Mouse (Mus musculus) MEL (cell line): ENCODE measurements around the gene Igsf21. TPM values are rescaled to one million over a fixed set of nuclear protein-coding genes. Genes with fewer than 3 reads are reported as not detected.

Experiments used
- DNase-seq: peaks from one replicate; pipeline ENCODE4 v3.0.0; 2011; ENCODE audit warnings: low read depth, low spot score
- H3K27ac ChIP-seq: 2 replicates; pipeline ENCODE4 v1.5.1; 2012; ENCODE audit warnings: low read depth, mild to moderate bottlenecking, control low read depth, low read length, moderate library complexity; ENCODE audit not compliant: control insufficient read depth
- H3K27me3 ChIP-seq, 2 experiments: fragments of 150-350 bp in 1 of 2; sonication (generic) in 1 of 2; 2 replicates each; pipeline ENCODE4 v1.6.1; 2012; ENCODE audit warnings: low read length in 2 of 2, mild to moderate bottlenecking in 2 of 2, improper control_type of control experiment in 1 of 2, moderate library complexity in 1 of 2; ENCODE audit not compliant: insufficient read depth in 2 of 2, control insufficient read depth in 1 of 2
- H3K36me3 ChIP-seq, 2 experiments: 2 replicates each; pipeline ENCODE4 v1.6.1; 2012 to 2014; ENCODE audit warnings: low read length in 2 of 2, improper control_type of control experiment in 1 of 2, inconsistent platforms in 1 of 2, mild to moderate bottlenecking in 1 of 2; ENCODE audit not compliant: insufficient read depth in 2 of 2, control insufficient read depth in 1 of 2
- H3K4me1 ChIP-seq, 2 experiments: fragments of 150-350 bp in 1 of 2; sonication (generic) in 1 of 2; 2 replicates each; pipeline ENCODE4 v1.6.1; 2012; ENCODE audit warnings: low read length in 2 of 2, improper control_type of control experiment in 1 of 2, mild to moderate bottlenecking in 1 of 2; ENCODE audit not compliant: insufficient read depth in 2 of 2, control insufficient read depth in 1 of 2
- H3K4me3 ChIP-seq, 2 experiments: fragments of 150-350 bp in 1 of 2; sonication (generic) in 1 of 2; 2 replicates each; pipeline ENCODE4 v1.5.1; 2012; ENCODE audit warnings: low read depth in 2 of 2, low read length in 2 of 2, mild to moderate bottlenecking in 2 of 2, moderate library complexity in 2 of 2, control low read depth in 1 of 2, improper control_type of control experiment in 1 of 2; ENCODE audit not compliant: control insufficient read depth in 1 of 2, insufficient read depth in 1 of 2
- H3K79me2 ChIP-seq: 2 replicates; pipeline ENCODE4 v1.6.1; 2012; ENCODE audit warnings: mild to moderate bottlenecking, low read length, moderate library complexity; ENCODE audit not compliant: control insufficient read depth, poor library complexity, insufficient read depth
- H3K9ac ChIP-seq: 2 replicates; pipeline ENCODE4 v1.6.1; 2012; ENCODE audit warnings: low read depth, mild to moderate bottlenecking, control low read depth, low read length, moderate library complexity; ENCODE audit not compliant: control insufficient read depth, poor library complexity, severe bottlenecking
- H3K9me3 ChIP-seq: fragments of 150-350 bp; sonication (generic); replicated peaks from 2 replicates; pipeline ENCODE4 v1.6.1; 2012; ENCODE audit warnings: mild to moderate bottlenecking, low read length, improper control_type of control experiment, moderate library complexity; ENCODE audit not compliant: insufficient read depth
- CHD1 ChIP-seq: IDR thresholded peaks from 2 replicates; pipeline ENCODE4 v1.6.1; 2012; ENCODE audit warnings: low read depth, mild to moderate bottlenecking, inconsistent platforms, low read length, improper control_type of control experiment
- GATA1 ChIP-seq: IDR thresholded peaks from 2 replicates; pipeline ENCODE4 v1.6.1; 2011; ENCODE audit warnings: low read depth, low read length, improper control_type of control experiment
- MAFK ChIP-seq: IDR thresholded peaks from 2 replicates; pipeline ENCODE4 v1.6.1; 2011; ENCODE audit warnings: low read depth, mild to moderate bottlenecking, low read length, improper control_type of control experiment, borderline replicate concordance
- MXI1 ChIP-seq: IDR thresholded peaks from 2 replicates; pipeline ENCODE4 v1.6.1; 2011; ENCODE audit warnings: mild to moderate bottlenecking, low read depth, low read length, improper control_type of control experiment
- NRF1 ChIP-seq: IDR thresholded peaks from 2 replicates; pipeline ENCODE4 v1.6.1; 2014; ENCODE audit warnings: low read depth, mild to moderate bottlenecking, inconsistent platforms, low read length, improper control_type of control experiment, moderate library complexity; ENCODE audit not compliant: poor library complexity, insufficient read depth, severe bottlenecking
- POLR2AphosphoS2 ChIP-seq: IDR thresholded peaks from 2 replicates; pipeline ENCODE4 v1.6.1; 2011; ENCODE audit warnings: low read length, improper control_type of control experiment
- TAL1 ChIP-seq: IDR thresholded peaks from 2 replicates; pipeline ENCODE4 v1.6.1; 2012; ENCODE audit warnings: mild to moderate bottlenecking, inconsistent platforms, low read length, moderate library complexity, mixed read lengths
- TCF12 ChIP-seq: IDR thresholded peaks from 2 replicates; pipeline ENCODE4 v1.6.1; 2014; ENCODE audit warnings: low read depth, mild to moderate bottlenecking, inconsistent platforms, low read length, improper control_type of control experiment, moderate library complexity
- ZMIZ1 ChIP-seq: IDR thresholded peaks from 2 replicates; pipeline ENCODE4 v1.6.1; 2012; ENCODE audit warnings: low read depth, mild to moderate bottlenecking, inconsistent platforms, low read length, improper control_type of control experiment, moderate library complexity
- ZNF384 ChIP-seq: IDR thresholded peaks from 2 replicates; pipeline ENCODE4 v1.6.1; 2012; ENCODE audit warnings: low read depth, mild to moderate bottlenecking, inconsistent platforms, low read length, improper control_type of control experiment
- polyA plus RNA-seq, 2 experiments: library from polyadenylated mRNA; stranded (reverse) in 1 of 2; unstranded in 1 of 2; fragments of >175 nt in 1 of 2; fragments of >200 nt in 1 of 2; gene quantifications; 2 replicates each; pipeline versions ENCODE4 v1.2.1 to v1.2.4; 2012; ENCODE audit warnings: low replicate concordance in 2 of 2, low read depth in 1 of 2; ENCODE audit not compliant: insufficient read length in 2 of 2, insufficient read depth in 1 of 2, missing spikeins in 1 of 2
- total RNA-seq: library from RNA; depleted of rRNA; stranded (reverse); fragments of 300-350 nt; gene quantifications from 2 replicates; pipeline ENCODE4 v1.2.3, GENCODE M21; 2012

Igsf21 gene
- total and polyA plus RNA-seq, 3 experiments = not detected

- H3K27me3 ChIP-seq = no peaks in the 10 kb centered on the region
Measured at GRCm38 (mm10) chr4:140108871-140109625, 137.5 kb downstream of the Igsf21 start.

DNA sequence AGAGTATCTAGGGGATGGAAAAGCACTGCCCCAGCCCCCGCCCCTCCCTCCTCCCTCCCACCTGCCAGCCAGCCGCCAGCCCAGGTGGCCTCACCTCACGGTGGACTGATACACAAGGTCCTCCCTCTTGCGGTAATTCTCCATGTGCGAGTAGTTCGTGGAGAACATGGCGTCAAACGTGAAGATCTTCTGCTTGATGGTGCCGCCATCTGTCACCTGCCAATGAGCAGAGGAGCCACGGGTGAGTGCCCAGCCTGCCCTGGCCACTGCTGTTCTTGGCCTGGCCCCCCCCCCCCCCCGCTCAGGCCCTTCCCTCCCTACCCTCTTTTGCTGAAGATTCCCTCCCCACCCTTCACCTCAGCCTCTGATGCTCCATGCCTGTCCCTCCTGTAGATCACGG lies 139.4 kb downstream of the Igsf21 start:
- Histone ChIP-seq H3K4me3 (no peak overlapping the region), H3K4me1 (no peaks in the 10 kb centered on the region), H3K9me3 (no peaks in the 10 kb centered on the region), H3K36me3 (no peaks in the 10 kb centered on the region), H3K79me2 (no peaks in the 10 kb centered on the region), H3K9ac (no peak overlapping the region), H3K27me3 (no peaks in the 10 kb centered on the region), H3K27ac (no peak overlapping the region)
- TF ChIP-seq ZNF384 (no peak), NRF1 (no peak), MAFK (no peak), TCF12 (no peak), GATA1 (no peak)
- DNase-seq = no peak

More at GRCm38 (mm10) chr4:140108871-140109625, 137.5 kb downstream of the Igsf21 start:
- H3K9me3 ChIP-seq = no peaks in the 10 kb centered on the region
- H3K36me3 ChIP-seq = no peaks in the 10 kb centered on the region
- DNase-seq = no peak
- H3K27ac ChIP-seq = no peak overlapping the region
- H3K4me3 ChIP-seq = no peak overlapping the region
- TF ChIP-seq ZMIZ1 = no peak
- TF ChIP-seq MXI1 = no peak
- no peaks in the 10 kb centered on the region for H3K79me2 ChIP-seq
- no peak overlapping the region for H3K9ac ChIP-seq
- no peaks in the 10 kb centered on the region for H3K4me1 ChIP-seq

- Histone ChIP-seq H3K9ac (no peak overlapping the region), H3K4me3 (no peak overlapping the region), H3K27me3 (no peaks in the 10 kb centered on the region), H3K36me3 (no peaks in the 10 kb centered on the region), H3K27ac (no peak overlapping the region), H3K9me3 (no peaks in the 10 kb centered on the region), H3K79me2 (no peaks in the 10 kb centered on the region), H3K4me1 (no peaks in the 10 kb centered on the region)
- TF ChIP-seq POLR2AphosphoS2 = no peak
- TF ChIP-seq TAL1 = no peak
- TF ChIP-seq ZMIZ1 = no peak
- TF ChIP-seq CHD1 = no peak
- TF ChIP-seq MXI1 = no peak
- DNase-seq = no peak
Measured at GRCm38 (mm10) chr4:140104795-140105194, 141.8 kb downstream of the Igsf21 start.
